In the genomic region with DNA sequence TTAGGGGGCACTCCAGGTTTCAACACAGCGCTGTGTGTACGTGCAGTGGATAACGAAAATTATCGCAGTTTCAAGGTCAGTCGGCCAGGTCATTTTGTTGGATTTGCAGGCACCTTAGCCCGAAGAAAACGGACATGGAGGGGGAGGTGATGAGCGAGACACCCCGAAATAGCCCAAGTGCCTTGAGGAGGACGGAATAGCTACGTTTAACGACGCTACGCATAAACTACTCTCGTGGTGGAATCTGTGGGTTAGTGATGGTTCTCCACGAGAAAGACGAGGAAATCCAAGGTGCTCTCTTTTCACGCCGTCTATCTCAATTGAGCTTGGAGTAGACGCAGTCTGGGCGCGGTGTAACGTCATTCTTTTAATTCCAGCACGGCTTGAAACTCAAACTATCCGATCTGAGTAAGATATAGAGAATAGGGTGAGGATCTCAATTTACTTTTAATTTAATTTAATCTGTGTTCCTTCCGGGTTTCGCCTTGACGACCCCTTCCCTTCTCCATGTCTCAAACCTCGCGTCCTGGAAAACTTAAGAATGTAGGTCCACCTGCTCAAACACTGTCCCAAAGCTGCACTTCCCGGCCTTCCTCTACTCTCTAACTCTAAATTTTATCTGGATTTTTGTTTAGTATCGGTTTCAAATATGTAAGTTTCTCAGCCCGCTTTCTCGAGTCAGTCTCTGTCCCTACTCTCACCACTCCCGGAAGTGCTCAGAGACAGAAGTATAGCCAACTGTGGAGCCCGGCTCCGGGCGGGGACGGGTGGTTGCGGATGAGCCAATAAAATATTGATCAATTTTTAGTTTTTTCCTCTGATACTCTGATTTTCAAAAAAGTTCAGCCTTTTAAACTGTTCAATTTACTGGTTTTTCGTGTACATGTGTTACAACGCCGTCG, we compare ENCODE assay signal across 8 mouse cellular contexts. TPM values are rescaled to one million over a fixed set of nuclear protein-coding genes. Genes with fewer than 3 reads are reported as not detected.
DNase-seq lines count a peak whose midpoint lies in the region; ATAC-seq and TF ChIP-seq lines count a peak whose summit lies in the region.

No protein-coding gene starts in this region.

- H3K4me2 ChIP-seq in forebrain, embryonic 14.5 days (ENCODE audit: low read length) = peak overlapping the region; percentile 65
- peak overlapping the region; percentile 64 for H3K4me2 ChIP-seq in limb, embryonic 12.5 days
- H3K4me2 ChIP-seq in neural tube, embryonic 11.5 days (ENCODE audit: low read depth) = peak overlapping the region; percentile 57

- H3K9me3 ChIP-seq in ES-E14 (ENCODE audit: control insufficient read depth, insufficient read depth, low read depth, low read length) = no peaks in the 10 kb centered on the region
- 0 out of 2 replicates have a peak, but pooled peaks cover 2% of the 10 kb centered on the region for H3K9me3 ChIP-seq in forebrain, embryonic 14.5 days (replicated peaks; ENCODE audit: control insufficient read depth, low read length)
- no peaks in the 10 kb centered on the region for H3K9me3 ChIP-seq in limb, embryonic 12.5 days
- no peaks in the 10 kb centered on the region for H3K9me3 ChIP-seq in neural tube, embryonic 11.5 days (ENCODE audit: control insufficient read depth, low read length)

- H3K27ac ChIP-seq in ES-E14 (ENCODE audit: insufficient read depth, low read depth, low read length, poor library complexity, severe bottlenecking) = no peak overlapping the region
- H3K27ac ChIP-seq in forebrain, embryonic 14.5 days (ENCODE audit: low read depth, low read length) = no peak overlapping the region
- H3K27ac ChIP-seq in limb, embryonic 12.5 days = no peak overlapping the region
- H3K27ac ChIP-seq in neural tube, embryonic 11.5 days (ENCODE audit: low read depth, low read length) = no peak overlapping the region

- peak overlapping the region; percentile 52 to 62 for H3K4me3 ChIP-seq in ES-E14 (ENCODE audit: insufficient read depth in 1 of 2, low read depth in 1 of 2, low read length in 2 of 2, poor library complexity in 1 of 2, severe bottlenecking in 1 of 2)
- peak overlapping the region; percentile 33 for H3K4me3 ChIP-seq in forebrain, embryonic 14.5 days (ENCODE audit: low read depth, low read length)
- peak overlapping the region; percentile 42 for H3K4me3 ChIP-seq in limb, embryonic 12.5 days (replicated peaks)
- peak overlapping the region; percentile 42 for H3K4me3 ChIP-seq in neural tube, embryonic 11.5 days (ENCODE audit: low read depth, low read length)

- DNase-seq in adrenal gland, adult 2 months = peak; percentile 43
- no peak for DNase-seq in adrenal gland, postnatal 4 days (ENCODE audit: low spot score in 2 of 2)
- DNase-seq in ES-E14 (ENCODE audit: low read depth, low spot score) = no peak
- no peak for DNase-seq in forebrain, embryonic 14.5 days (ENCODE audit: low spot score)
- no peak for DNase-seq in neural tube, embryonic 11.5 days (ENCODE audit: low spot score)
- DNase-seq in cerebellum, postnatal 36 days = no peak

- H3K36me3 ChIP-seq in ES-E14 (ENCODE audit: control insufficient read depth, insufficient read depth, low read length, poor library complexity, severe bottlenecking) = no peaks in the 10 kb centered on the region
- no peaks in the 10 kb centered on the region for H3K36me3 ChIP-seq in forebrain, embryonic 14.5 days (ENCODE audit: control insufficient read depth, insufficient read depth, low read length)
- H3K36me3 ChIP-seq in limb, embryonic 12.5 days = no peaks in the 10 kb centered on the region
- H3K36me3 ChIP-seq in neural tube, embryonic 11.5 days (ENCODE audit: control insufficient read depth, insufficient read depth, low read length) = no peaks in the 10 kb centered on the region

- under 1% methylated on average over 44 of the region's 44 CpGs for WGBS in forebrain, embryonic 14.5 days
- under 1% methylated on average over 44 of the region's 44 CpGs for WGBS in limb, embryonic 12.5 days
- under 1% methylated on average over 44 of the region's 44 CpGs for WGBS in neural tube, embryonic 11.5 days

- no peaks in the 10 kb centered on the region for H3K4me1 ChIP-seq in ES-E14 (ENCODE audit: control insufficient read depth in 2 of 2, insufficient read depth in 2 of 2, low read length in 2 of 2, poor library complexity in 1 of 2)
- peaks cover 8% of the 10 kb centered on the region; the same call in 1 of the 2 replicates for H3K4me1 ChIP-seq in forebrain, embryonic 14.5 days (ENCODE audit: control insufficient read depth, insufficient read depth, low read length)
- H3K4me1 ChIP-seq in limb, embryonic 12.5 days (replicated peaks) = peaks cover 7% of the 10 kb centered on the region; the same call in 1 of the 2 replicates
- 0 out of 2 replicates have a peak, but pooled peaks cover 3% of the 10 kb centered on the region for H3K4me1 ChIP-seq in neural tube, embryonic 11.5 days (ENCODE audit: control insufficient read depth, insufficient read depth, low read length)

- H3K9ac ChIP-seq in ES-E14 (ENCODE audit: insufficient read depth, low read depth, low read length, poor library complexity, severe bottlenecking) = no peak overlapping the region
- peak overlapping the region; percentile 45; the same call in 1 of the 2 replicates for H3K9ac ChIP-seq in forebrain, embryonic 14.5 days (ENCODE audit: low read length)
- no peak overlapping the region for H3K9ac ChIP-seq in limb, embryonic 12.5 days (replicated peaks)
- H3K9ac ChIP-seq in neural tube, embryonic 11.5 days (ENCODE audit: low read length) = no peak overlapping the region

- in situ Hi-C loops in ES-E14 (cut with MboI; ENCODE audit: low sequenced_read_pairs in 2 of 2, unreplicated experiment in 2 of 2) = loop anchor here (5.0 to 25.0 kb wide), 3 partner anchors 85 to 758 kb away; no protein-coding TSS in a partner anchor

- ATAC-seq in forebrain, embryonic 14.5 days = no peak
- no peak for ATAC-seq in limb, embryonic 12.5 days (ENCODE audit: insufficient number of reproducible peaks, insufficient read depth, low FRiP score, low TSS enrichment, low read depth)
- ATAC-seq in neural tube, embryonic 11.5 days (ENCODE audit: insufficient read depth, low FRiP score, low TSS enrichment) = no peak
- ATAC-seq in cerebellum, adult (ENCODE audit: insufficient number of reproducible peaks, low FRiP score, low TSS enrichment) = no peak

- peaks cover 28% of the 10 kb centered on the region for H3K27me3 ChIP-seq in forebrain, embryonic 14.5 days (replicated peaks; ENCODE audit: control insufficient read depth, insufficient read depth, low read length)
- peaks cover 44% of the 10 kb centered on the region for H3K27me3 ChIP-seq in limb, embryonic 12.5 days
- H3K27me3 ChIP-seq in neural tube, embryonic 11.5 days (ENCODE audit: control insufficient read depth, insufficient read depth, low read length) = peaks cover 15% of the 10 kb centered on the region

TF ChIP-seq in ES-E14, 5 proteins besides CTCF, POLR2A, EP300 and RAD21:
- TF ChIP-seq ZC3H11A (IDR thresholded peaks at IDR 0.05; ENCODE audit: borderline replicate concordance, low read depth, low read length) = no peak
- no peak for TF ChIP-seq HCFC1 (IDR thresholded peaks at IDR 0.05; ENCODE audit: borderline replicate concordance, insufficient read depth, low read length)
- no peak for TF ChIP-seq CHD2 (IDR thresholded peaks at IDR 0.05; ENCODE audit: low read depth, low read length)

RNA-seq across cellular contexts. Expression of a gene that starts 10.6 kb away (rescaled TPM):
- under 1 TPM in 1 of 2 experiments, not detected in 1; 0.61 TPM for total RNA-seq in adrenal gland, adult 2 months (2021)
- 0.35 and 1.0 TPM in 2 replicates for polyA plus RNA-seq in adrenal gland, adult 2 months (2012; rRNA removed)
- total RNA-seq in adrenal gland, postnatal 4 days (2021) = not detected
- total RNA-seq in ES-E14 (2012; rRNA removed) = 2.6 and 2.9 TPM in 2 replicates
- 0.10 TPM in 1 of 2 replicates, not detected in the other for polyA plus RNA-seq in forebrain, embryonic 14.5 days (2014; fragmentation: Nextera tagmentation; extraction: Ambion mirVana)
- 1.2 TPM in 2 replicates for polyA plus RNA-seq in limb, embryonic 12.5 days (2016; fragmentation: Nextera tagmentation; extraction: Ambion mirVana)
- 0.21 and 0.27 TPM in 2 replicates for polyA plus RNA-seq in neural tube, embryonic 11.5 days (2014; fragmentation: Nextera tagmentation; extraction: Ambion mirVana)

RNA-seq across cellular contexts. Expression of a gene that starts 15.2 kb away (rescaled TPM):
- total RNA-seq in adrenal gland, adult 2 months (2021) = 10 to 100 TPM; 14.2 to 18.9 TPM
- polyA plus RNA-seq in adrenal gland, adult 2 months (2012; rRNA removed) = 1.0 and 16.0 TPM in 2 replicates
- total RNA-seq in adrenal gland, postnatal 4 days (2021) = 100 to 1,000 TPM; 349 to 449 TPM
- 1,543 and 2,450 TPM in 2 replicates for total RNA-seq in ES-E14 (2012; rRNA removed)
- polyA plus RNA-seq in forebrain, embryonic 14.5 days (2014; fragmentation: Nextera tagmentation; extraction: Ambion mirVana) = 4.8 and 8.3 TPM in 2 replicates
- 24.8 and 50.4 TPM in 2 replicates for polyA plus RNA-seq in limb, embryonic 12.5 days (2016; fragmentation: Nextera tagmentation; extraction: Ambion mirVana)
- 6.6 and 16.2 TPM in 2 replicates for polyA plus RNA-seq in neural tube, embryonic 11.5 days (2014; fragmentation: Nextera tagmentation; extraction: Ambion mirVana)

RNA-seq across cellular contexts. Expression of a gene that starts 15.5 kb away (rescaled TPM):
- 10 to 100 TPM; 27.4 to 48.0 TPM for total RNA-seq in adrenal gland, adult 2 months (2021)
- 1.9 and 3.2 TPM in 2 replicates for polyA plus RNA-seq in adrenal gland, adult 2 months (2012; rRNA removed)
- total RNA-seq in adrenal gland, postnatal 4 days (2021) = 100 to 1,000 TPM; 500 to 615 TPM
- total RNA-seq in ES-E14 (2012; rRNA removed) = 1,340 and 1,966 TPM in 2 replicates
- 2.5 and 3.5 TPM in 2 replicates for polyA plus RNA-seq in forebrain, embryonic 14.5 days (2014; fragmentation: Nextera tagmentation; extraction: Ambion mirVana)
- 21.0 and 25.9 TPM in 2 replicates for polyA plus RNA-seq in limb, embryonic 12.5 days (2016; fragmentation: Nextera tagmentation; extraction: Ambion mirVana)
- 6.2 and 10.8 TPM in 2 replicates for polyA plus RNA-seq in neural tube, embryonic 11.5 days (2014; fragmentation: Nextera tagmentation; extraction: Ambion mirVana)

RNA-seq across cellular contexts. Expression of a gene that starts 21.0 kb away (rescaled TPM):
- total RNA-seq in adrenal gland, adult 2 months (2021) = 10 to 100 TPM; 48.5 to 52.2 TPM
- 11.4 and 12.7 TPM in 2 replicates for polyA plus RNA-seq in adrenal gland, adult 2 months (2012; rRNA removed)
- 100 to 1,000 TPM; 221 to 240 TPM for total RNA-seq in adrenal gland, postnatal 4 days (2021)
- 814 and 830 TPM in 2 replicates for total RNA-seq in ES-E14 (2012; rRNA removed)
- 14.0 and 18.0 TPM in 2 replicates for polyA plus RNA-seq in forebrain, embryonic 14.5 days (2014; fragmentation: Nextera tagmentation; extraction: Ambion mirVana)
- 30.3 and 34.1 TPM in 2 replicates for polyA plus RNA-seq in limb, embryonic 12.5 days (2016; fragmentation: Nextera tagmentation; extraction: Ambion mirVana)
- 25.5 and 29.2 TPM in 2 replicates for polyA plus RNA-seq in neural tube, embryonic 11.5 days (2014; fragmentation: Nextera tagmentation; extraction: Ambion mirVana)

RNA-seq across cellular contexts. Expression of a gene that starts 22.6 kb away (rescaled TPM):
- 10 to 100 TPM; 14.1 to 18.2 TPM for total RNA-seq in adrenal gland, adult 2 months (2021)
- 0.45 TPM in 1 of 2 replicates, not detected in the other for polyA plus RNA-seq in adrenal gland, adult 2 months (2012; rRNA removed)
- 100 to 1,000 TPM; 373 to 414 TPM for total RNA-seq in adrenal gland, postnatal 4 days (2021)
- 786 and 868 TPM in 2 replicates for total RNA-seq in ES-E14 (2012; rRNA removed)
- 20.4 and 37.4 TPM in 2 replicates for polyA plus RNA-seq in forebrain, embryonic 14.5 days (2014; fragmentation: Nextera tagmentation; extraction: Ambion mirVana)
- 119 and 120 TPM in 2 replicates for polyA plus RNA-seq in limb, embryonic 12.5 days (2016; fragmentation: Nextera tagmentation; extraction: Ambion mirVana)
- polyA plus RNA-seq in neural tube, embryonic 11.5 days (2014; fragmentation: Nextera tagmentation; extraction: Ambion mirVana) = 51.6 and 61.4 TPM in 2 replicates
